ENCODE assay signal across 15 mouse cellular contexts in the genomic region with DNA sequence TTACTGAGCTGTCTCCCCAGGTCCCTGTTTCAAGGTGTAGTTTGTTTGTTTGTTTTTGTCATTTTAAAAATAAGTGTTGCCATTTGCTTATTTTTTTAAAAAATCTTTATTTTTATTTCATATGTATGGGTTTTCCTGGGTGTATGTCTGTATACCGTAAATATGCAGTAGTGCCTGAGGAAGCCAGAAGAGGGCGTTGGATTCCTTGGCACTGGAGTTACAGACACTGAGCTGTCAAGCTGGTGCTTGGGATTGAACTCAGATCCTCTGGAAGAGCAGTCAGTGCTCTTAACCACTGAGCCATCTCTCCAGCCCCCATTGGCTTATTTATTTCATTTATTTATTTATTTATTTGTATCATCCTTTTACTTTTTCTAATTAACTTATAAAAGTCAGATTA. TPM values are rescaled to one million over a fixed set of nuclear protein-coding genes. Genes with fewer than 3 reads are reported as not detected.
DNase-seq lines count a peak whose midpoint lies in the region; ATAC-seq and TF ChIP-seq lines count a peak whose summit lies in the region.
"Had no signal": no experiment of that assay in that cellular context is flagged by ENCODE, and none has a peak within 500 bp of the region (broad histone marks: within the 10 kb centered on the region; RNA-seq: fewer than 3 reads in every experiment).

No protein-coding gene starts in this region.

- DNase-seq in liver: peak; percentile 37
- DNase-seq in R1 (ENCODE audit: low read depth, low spot score): peak; percentile 54
- no peak for DNase-seq in kidney, postnatal 25 days
- DNase-seq in retina, postnatal 1 day: no peak
- DNase-seq: adrenal gland, postnatal 10 days; cerebellum, adult 9-11 months; embryo, embryonic 11 days; forebrain, postnatal 0 days; gastrocnemius, postnatal 14 days had no signal

- WGBS in liver, embryonic 12.5 days (ENCODE audit: insufficient replicate concordance): 69% methylated on average over 2 of the region's 2 CpGs
- WGBS in forebrain, embryonic 16.5 days: 73% methylated on average over 2 of the region's 2 CpGs

- H3K4me3 ChIP-seq in liver, embryonic 12.5 days: no peak overlapping the region
- H3K4me3 ChIP-seq in ES-Bruce4 (ENCODE audit: low read depth, low read length): no peak overlapping the region
- H3K4me3 ChIP-seq in forebrain, embryonic 16.5 days (replicated peaks; ENCODE audit: low read length): no peak overlapping the region
- H3K4me3 ChIP-seq: hindbrain, embryonic 13.5 days; lung, embryonic 15.5 days had no signal

- H3K36me3 ChIP-seq in liver, embryonic 12.5 days: no peaks in the 10 kb centered on the region
- H3K36me3 ChIP-seq in ES-Bruce4 (ENCODE audit: control insufficient read depth, insufficient read depth, low read length, poor library complexity, severe bottlenecking): no peaks in the 10 kb centered on the region
- no peaks in the 10 kb centered on the region for H3K36me3 ChIP-seq in forebrain, embryonic 16.5 days (ENCODE audit: control insufficient read depth, insufficient read depth)
- H3K36me3 ChIP-seq: hindbrain, embryonic 13.5 days; lung, embryonic 15.5 days had no signal

- ATAC-seq in liver, embryonic 12.5 days: no peak
- ATAC-seq in megakaryocyte progenitor cell, adult 5-6 weeks (replicated peaks; ENCODE audit: poor library complexity): peak; percentile 33; the same call in 1 of the 2 replicates
- ATAC-seq in forebrain, embryonic 16.5 days: no peak
- ATAC-seq: forebrain, postnatal 0 days had no signal

- H3K27ac ChIP-seq in liver, embryonic 12.5 days: no peak overlapping the region
- H3K27ac ChIP-seq in ES-Bruce4 (ENCODE audit: insufficient read depth, low read length): no peak overlapping the region
- H3K27ac ChIP-seq in forebrain, embryonic 16.5 days (ENCODE audit: low read length): no peak overlapping the region
- H3K27ac ChIP-seq: hindbrain, embryonic 13.5 days; lung, embryonic 15.5 days had no signal

- no peak overlapping the region for H3K9ac ChIP-seq in liver, embryonic 12.5 days
- no peak overlapping the region for H3K9ac ChIP-seq in ES-Bruce4 (ENCODE audit: low read depth, poor library complexity, severe bottlenecking)
- H3K9ac ChIP-seq in forebrain, embryonic 16.5 days (replicated peaks; ENCODE audit: low read depth, low read length): no peak overlapping the region
- H3K9ac ChIP-seq: forebrain, postnatal 0 days; hindbrain, embryonic 13.5 days; lung, embryonic 15.5 days had no signal

- peak; percentile 53 for TF ChIP-seq CTCF in ES-Bruce4 (IDR thresholded peaks at IDR 0.05; ENCODE audit: low read depth, low read length)

- no peaks in the 10 kb centered on the region for H3K27me3 ChIP-seq in liver, embryonic 12.5 days (replicated peaks)
- no peaks in the 10 kb centered on the region for H3K27me3 ChIP-seq in ES-Bruce4 (ENCODE audit: control insufficient read depth, insufficient read depth, low read length, poor library complexity, severe bottlenecking)
- no peaks in the 10 kb centered on the region for H3K27me3 ChIP-seq in forebrain, embryonic 16.5 days (replicated peaks; ENCODE audit: control insufficient read depth, insufficient read depth, low read length)
- H3K27me3 ChIP-seq: hindbrain, embryonic 13.5 days; lung, embryonic 15.5 days had no signal

- no peak for TF ChIP-seq EP300 in ES-Bruce4 (IDR thresholded peaks at IDR 0.05; ENCODE audit: insufficient read depth, low read depth, low read length)

- H3K4me2 ChIP-seq in liver, embryonic 12.5 days: no peak overlapping the region
- H3K4me2 ChIP-seq in forebrain, embryonic 16.5 days (ENCODE audit: low read length): no peak overlapping the region
- H3K4me2 ChIP-seq: hindbrain, embryonic 13.5 days; lung, embryonic 15.5 days had no signal

- peaks cover 86% of the 10 kb centered on the region for H3K4me1 ChIP-seq in liver, embryonic 12.5 days
- no peaks in the 10 kb centered on the region for H3K4me1 ChIP-seq in ES-Bruce4 (ENCODE audit: control insufficient read depth, insufficient read depth, low read length)
- no peaks in the 10 kb centered on the region for H3K4me1 ChIP-seq in forebrain, embryonic 16.5 days (replicated peaks; ENCODE audit: control insufficient read depth, insufficient read depth, low read length)
- H3K4me1 ChIP-seq: hindbrain, embryonic 13.5 days had no signal

- TF ChIP-seq POLR2A in ES-Bruce4 (IDR thresholded peaks at IDR 0.05; ENCODE audit: insufficient read depth, low read length): no peak

- no peaks in the 10 kb centered on the region for H3K9me3 ChIP-seq in liver, embryonic 12.5 days (replicated peaks)
- H3K9me3 ChIP-seq in ES-Bruce4 (replicated peaks; ENCODE audit: control insufficient read depth, insufficient read depth, low read length, poor library complexity, severe bottlenecking): no peaks in the 10 kb centered on the region
- no peaks in the 10 kb centered on the region for H3K9me3 ChIP-seq in forebrain, embryonic 16.5 days (ENCODE audit: control insufficient read depth, low read length)
- H3K9me3 ChIP-seq: hindbrain, embryonic 13.5 days; lung, embryonic 15.5 days had no signal

RNA-seq across cellular contexts. Expression of gene Wbp4, which starts 32.6 kb away (rescaled TPM):
- 22.4 and 23.5 TPM in 2 replicates for polyA plus RNA-seq in liver, embryonic 12.5 days (2016; fragmentation: Nextera tagmentation; extraction: Ambion mirVana)
- polyA plus RNA-seq in ES-Bruce4 (2011; ENCODE audit: insufficient read depth, insufficient read length, low read depth, missing spikeins): 38.7 and 42.9 TPM in 2 replicates
- total RNA-seq in megakaryocyte progenitor cell, adult 5-6 weeks (2015): 33.6 and 34.2 TPM in 2 replicates
- total RNA-seq in megakaryocyte progenitor cell, adult 5-6 weeks (2017): 50.2 and 84.2 TPM in 2 replicates
- polyA plus RNA-seq in forebrain, embryonic 16.5 days (2015; fragmentation: Nextera tagmentation; extraction: Ambion mirVana): 42.2 and 42.5 TPM in 2 replicates

RNA-seq across cellular contexts. Expression of gene Elf1, which starts 33.0 kb away (rescaled TPM):
- 18.9 and 21.2 TPM in 2 replicates for polyA plus RNA-seq in liver, embryonic 12.5 days (2016; fragmentation: Nextera tagmentation; extraction: Ambion mirVana)
- 18.1 and 20.4 TPM in 2 replicates for polyA plus RNA-seq in ES-Bruce4 (2011; ENCODE audit: insufficient read depth, insufficient read length, low read depth, missing spikeins)
- total RNA-seq in megakaryocyte progenitor cell, adult 5-6 weeks (2015): 96.8 and 98.3 TPM in 2 replicates
- total RNA-seq in megakaryocyte progenitor cell, adult 5-6 weeks (2017): 178 and 189 TPM in 2 replicates
- 2.7 and 3.3 TPM in 2 replicates for polyA plus RNA-seq in forebrain, embryonic 16.5 days (2015; fragmentation: Nextera tagmentation; extraction: Ambion mirVana)

Comparison
In these comparisons a context has a peak if more than half of its experiments do, and no peak if none do; other contexts are left out.
1. DNase-seq: peak in liver (single experiment) and R1 (single experiment); none in kidney, postnatal 25 days (0 of 2) and retina, postnatal 1 day (single experiment).